Mouse (Mus musculus): Measurements from ENCODE around the gene Frmd4b. TPM values are rescaled to one million over a fixed set of nuclear protein-coding genes. Genes with fewer than 3 reads are reported as not detected.
A peak's percentile ranks its signal among the peaks of the same experiment; 100 is the strongest.

Gene Frmd4b
- polyA plus RNA-seq (2016; fragmentation: Nextera tagmentation; extraction: Ambion mirVana): 39.4 and 44.6 TPM in 2 replicates

DNA sequence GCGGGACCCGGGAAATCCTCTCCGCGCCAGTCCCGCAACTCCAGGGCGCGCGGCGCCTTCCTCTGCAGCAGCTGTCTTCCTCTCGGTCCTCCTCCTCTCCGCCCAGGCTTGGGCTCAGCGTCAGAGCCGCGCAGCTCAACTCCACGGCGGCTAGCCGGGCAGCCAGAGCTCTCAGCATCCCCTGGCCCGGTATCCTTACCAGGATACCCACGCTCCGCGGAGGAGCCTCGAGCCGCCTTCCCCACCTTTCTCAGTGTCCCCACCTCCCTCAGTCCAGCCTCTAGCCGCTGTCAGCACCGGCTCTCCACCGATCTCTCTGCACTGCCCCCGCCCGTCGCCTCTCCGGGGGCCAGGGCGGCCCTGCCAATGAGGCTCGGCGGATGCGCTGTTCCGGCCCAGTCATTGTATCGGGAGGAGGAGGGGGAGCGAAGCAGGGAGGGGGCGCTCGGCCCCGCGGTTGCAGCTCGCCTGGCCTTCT, at the start of gene Frmd4b:
TSS of gene Frmd4b (minus strand) at position 276 of the 478 bp plus-strand sequence.
- peak within 1 kb of the TSS; percentile 96 for H3K27ac ChIP-seq
- H3K9me3 ChIP-seq: no peaks in the 10 kb centered on the region
- WGBS: under 1% methylated on average over 42 of the region's 42 CpGs
- peak; percentile 94 for ATAC-seq (ENCODE audit: low FRiP score)
- H3K9ac ChIP-seq: peak within 1 kb of the TSS; percentile 82
- H3K27me3 ChIP-seq: peaks cover 3% of the 10 kb centered on the region; the same call in 1 of the 2 replicates
- H3K4me2 ChIP-seq: peak within 1 kb of the TSS; percentile 76
- H3K4me1 ChIP-seq: peaks cover 30% of the 10 kb centered on the region
- peak within 1 kb of the TSS; percentile 80 for H3K4me3 ChIP-seq (replicated peaks)
- no peaks in the 10 kb centered on the region for H3K36me3 ChIP-seq (replicated peaks)

DNA sequence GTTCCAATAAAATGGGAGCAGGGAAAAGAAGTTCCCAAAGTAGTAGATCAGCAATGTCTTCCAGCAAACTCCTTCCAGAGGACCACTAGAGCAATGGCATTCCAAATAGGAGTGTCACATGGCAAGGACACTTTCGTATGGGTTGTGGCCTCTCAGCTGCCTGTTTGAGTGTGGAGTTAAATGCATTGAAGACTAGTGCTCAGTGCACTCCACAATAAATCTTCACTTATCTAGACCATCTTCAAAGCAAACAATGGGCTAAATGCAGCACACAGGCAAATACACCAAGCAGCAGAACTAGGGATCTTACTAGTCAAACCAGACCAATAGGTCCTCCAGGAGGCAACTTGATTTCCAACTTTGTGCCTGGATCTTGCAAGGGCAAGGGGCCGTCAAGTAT, 49.1 kb upstream of the Frmd4b start:
- Histone ChIP-seq H3K9me3 (no peaks in the 10 kb centered on the region), H3K4me1 (peaks cover 16% of the 10 kb centered on the region), H3K27me3 (no peaks in the 10 kb centered on the region), H3K36me3 (replicated peaks) (no peaks in the 10 kb centered on the region), H3K9ac (no peak overlapping the region), H3K27ac (peak overlapping the region; percentile 86), H3K4me3 (replicated peaks) (no peak overlapping the region), H3K4me2 (peak overlapping the region; percentile 15; the same call in 1 of the 2 replicates)
- ATAC-seq (ENCODE audit: low FRiP score): no peak; the same call in 1 of the 2 replicates
- 9% methylated on average over 2 of the region's 2 CpGs for WGBS

DNA sequence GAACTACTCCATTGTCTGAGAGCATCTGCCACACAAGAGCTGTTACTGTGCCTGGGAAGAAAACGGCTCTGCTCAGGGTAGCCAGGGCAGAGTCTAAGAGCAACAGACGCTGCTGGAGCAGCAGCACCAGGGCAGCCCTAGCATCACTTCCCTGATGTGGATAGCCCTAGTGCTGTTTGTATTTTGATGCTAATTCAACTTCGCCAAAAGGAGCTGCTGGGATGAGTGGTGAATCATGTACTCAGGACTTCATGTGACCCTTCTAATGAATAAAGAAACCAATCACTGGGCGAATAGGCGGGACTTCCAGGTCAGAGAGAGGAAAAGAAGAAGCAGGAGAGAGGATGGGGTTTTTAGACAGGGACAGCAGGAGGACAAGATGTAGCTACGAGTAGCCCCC, 41.6 kb upstream of the Frmd4b start:
- H3K9me3 ChIP-seq: 0 out of 2 replicates have a peak, but pooled peaks cover 4% of the 10 kb centered on the region
- no peak overlapping the region for H3K27ac ChIP-seq
- H3K4me1 ChIP-seq: no peaks in the 10 kb centered on the region
- H3K4me2 ChIP-seq: no peak overlapping the region
- no peak overlapping the region for H3K4me3 ChIP-seq (replicated peaks)
- no peaks in the 10 kb centered on the region for H3K36me3 ChIP-seq (replicated peaks)
- WGBS: 83% methylated on average over 6 of the region's 6 CpGs
- H3K27me3 ChIP-seq: no peaks in the 10 kb centered on the region
- no peak overlapping the region for H3K9ac ChIP-seq
- ATAC-seq (ENCODE audit: low FRiP score): no peak

DNA sequence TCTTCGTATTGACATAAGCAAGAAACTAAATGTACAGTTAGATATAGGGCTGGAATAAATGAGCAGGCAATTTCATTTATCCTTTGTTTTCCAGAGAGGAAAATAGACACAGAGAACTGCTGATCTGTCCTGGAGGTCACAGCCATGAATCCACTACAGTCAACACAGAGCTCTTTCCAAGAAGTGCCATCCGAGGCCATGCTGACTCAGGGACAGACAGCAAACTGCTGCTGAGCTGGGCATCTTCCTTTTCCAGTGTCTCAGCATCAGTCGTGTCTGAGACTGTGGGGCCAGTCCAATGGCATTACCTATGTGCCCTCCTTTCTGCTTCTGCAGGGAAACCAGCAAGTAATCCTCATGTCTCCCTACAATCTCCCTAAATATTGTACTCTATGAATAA, 38.6 kb upstream of the Frmd4b start:
- ATAC-seq (ENCODE audit: low FRiP score): no peak
- Histone ChIP-seq H3K36me3 (replicated peaks) (no peaks in the 10 kb centered on the region), H3K4me2 (no peak overlapping the region), H3K4me3 (replicated peaks) (no peak overlapping the region), H3K9me3 (0 out of 2 replicates have a peak, but pooled peaks cover 4% of the 10 kb centered on the region), H3K9ac (no peak overlapping the region), H3K4me1 (no peaks in the 10 kb centered on the region), H3K27ac (no peak overlapping the region), H3K27me3 (no peaks in the 10 kb centered on the region)
- WGBS: 85% methylated on average over 3 of the region's 3 CpGs

DNA sequence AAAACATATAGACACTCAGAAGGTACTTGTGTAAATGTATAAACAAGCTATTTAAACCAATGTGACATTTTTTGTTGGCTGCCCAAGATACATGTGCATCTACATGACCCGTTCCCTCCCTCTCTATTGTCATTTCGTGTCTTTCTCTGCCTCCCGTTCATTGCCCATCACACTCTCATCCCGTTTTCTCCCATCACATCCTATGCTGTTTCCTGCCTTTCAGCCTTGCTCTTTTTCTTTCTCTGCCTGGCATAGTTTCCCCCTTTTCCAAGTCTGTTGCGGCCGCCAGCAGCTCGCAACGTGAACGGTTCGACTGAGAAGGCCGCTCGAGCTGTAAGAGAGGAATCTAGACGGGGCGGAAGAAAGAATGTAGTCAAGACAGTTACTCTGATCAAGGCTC, 30.2 kb upstream of the Frmd4b start:
- WGBS: 91% methylated on average over 14 of the region's 14 CpGs
- Histone ChIP-seq H3K4me3 (replicated peaks) (no peak overlapping the region), H3K27ac (no peak overlapping the region), H3K4me1 (no peaks in the 10 kb centered on the region), H3K9ac (no peak overlapping the region), H3K4me2 (no peak overlapping the region), H3K9me3 (no peaks in the 10 kb centered on the region), H3K36me3 (replicated peaks) (no peaks in the 10 kb centered on the region), H3K27me3 (no peaks in the 10 kb centered on the region)
- ATAC-seq (ENCODE audit: low FRiP score): no peak

DNA sequence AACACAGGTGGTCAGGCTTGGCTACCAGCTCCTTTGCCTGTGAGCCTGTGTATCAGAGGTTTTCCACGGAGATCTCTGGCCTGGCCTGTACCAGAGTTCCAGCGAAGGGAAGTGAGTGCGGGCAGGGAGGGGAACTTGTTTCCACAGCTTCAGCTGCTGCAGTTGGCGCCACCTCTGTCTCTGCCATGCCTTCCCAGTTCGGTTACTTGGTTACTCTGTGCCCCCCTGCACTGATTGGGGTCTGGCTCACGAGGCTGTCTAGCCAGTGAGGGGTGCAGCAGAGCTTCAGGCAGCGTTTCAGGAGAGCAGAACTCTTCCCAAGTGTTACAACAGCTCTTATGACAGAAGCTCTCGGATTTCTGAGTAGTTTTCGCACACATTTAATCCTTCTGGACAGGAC, 6.0 kb upstream of the Frmd4b start:
- Histone ChIP-seq H3K4me3 (replicated peaks) (no peak overlapping the region), H3K4me1 (no peaks in the 10 kb centered on the region), H3K36me3 (replicated peaks) (no peaks in the 10 kb centered on the region), H3K9ac (no peak overlapping the region), H3K27me3 (peaks cover 3% of the 10 kb centered on the region; the same call in 1 of the 2 replicates), H3K4me2 (no peak overlapping the region), H3K9me3 (no peaks in the 10 kb centered on the region), H3K27ac (no peak overlapping the region)
- 68% methylated on average over 9 of the region's 9 CpGs for WGBS
- no peak for ATAC-seq (ENCODE audit: low FRiP score)

DNA sequence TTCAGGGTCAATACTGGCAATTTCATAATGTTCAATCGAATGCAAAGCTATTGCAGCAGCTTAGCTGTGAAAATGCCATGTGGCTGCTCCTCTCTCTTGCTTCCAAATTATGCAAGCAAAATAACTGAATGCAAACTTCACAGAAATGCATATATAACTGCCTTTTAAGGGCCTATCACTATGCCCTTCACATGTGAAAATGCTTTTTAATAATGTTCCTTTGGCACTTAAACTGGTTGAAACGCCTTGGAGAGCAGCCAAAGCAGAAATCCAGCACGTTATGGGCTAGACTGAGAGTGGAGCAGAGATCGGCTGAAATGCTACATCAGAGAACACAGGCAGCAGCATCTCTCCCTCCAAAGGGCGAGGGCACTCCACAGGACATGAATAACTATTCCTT, 4.9 kb upstream of the Frmd4b start:
- Histone ChIP-seq H3K9me3 (no peaks in the 10 kb centered on the region), H3K4me2 (no peak overlapping the region), H3K36me3 (replicated peaks) (no peaks in the 10 kb centered on the region), H3K9ac (no peak overlapping the region), H3K4me1 (0 out of 2 replicates have a peak, but pooled peaks cover 5% of the 10 kb centered on the region), H3K27ac (no peak overlapping the region), H3K4me3 (replicated peaks) (no peak overlapping the region), H3K27me3 (peaks cover 3% of the 10 kb centered on the region; the same call in 1 of the 2 replicates)
- WGBS: 66% methylated on average over 5 of the region's 5 CpGs
- ATAC-seq (ENCODE audit: low FRiP score): no peak

DNA sequence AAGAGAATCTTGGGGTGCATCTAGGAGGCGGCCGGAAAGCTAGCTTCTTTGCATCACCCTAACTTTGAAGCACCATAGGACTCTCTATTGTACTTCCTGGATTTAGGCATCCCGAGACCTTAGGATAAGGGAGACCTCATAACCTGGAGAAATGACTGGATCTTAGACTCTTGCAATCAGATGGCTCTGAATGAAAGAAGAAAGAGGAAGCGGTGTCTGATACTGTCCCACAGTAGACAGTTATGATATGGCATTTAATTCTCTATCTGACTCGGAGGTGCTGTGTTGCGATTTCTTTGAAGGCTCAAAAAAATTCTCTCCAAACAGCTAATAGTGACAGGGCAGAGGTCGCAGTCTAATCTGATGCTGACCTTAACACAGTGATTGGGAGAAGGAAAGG, 433 bp upstream of the Frmd4b start:
- H3K27me3 ChIP-seq: peaks cover 3% of the 10 kb centered on the region; the same call in 1 of the 2 replicates
- WGBS: 27% methylated on average over 7 of the region's 7 CpGs
- H3K4me2 ChIP-seq: peak overlapping the region; percentile 76
- peaks cover 29% of the 10 kb centered on the region for H3K4me1 ChIP-seq
- H3K27ac ChIP-seq: peak overlapping the region; percentile 96; the same call in 1 of the 2 replicates
- peak overlapping the region; percentile 80 for H3K4me3 ChIP-seq (replicated peaks)
- H3K9ac ChIP-seq: peak overlapping the region; percentile 82
- H3K9me3 ChIP-seq: no peaks in the 10 kb centered on the region
- no peaks in the 10 kb centered on the region for H3K36me3 ChIP-seq (replicated peaks)
- no peak; the same call in 1 of the 2 replicates for ATAC-seq (ENCODE audit: low FRiP score)

DNA sequence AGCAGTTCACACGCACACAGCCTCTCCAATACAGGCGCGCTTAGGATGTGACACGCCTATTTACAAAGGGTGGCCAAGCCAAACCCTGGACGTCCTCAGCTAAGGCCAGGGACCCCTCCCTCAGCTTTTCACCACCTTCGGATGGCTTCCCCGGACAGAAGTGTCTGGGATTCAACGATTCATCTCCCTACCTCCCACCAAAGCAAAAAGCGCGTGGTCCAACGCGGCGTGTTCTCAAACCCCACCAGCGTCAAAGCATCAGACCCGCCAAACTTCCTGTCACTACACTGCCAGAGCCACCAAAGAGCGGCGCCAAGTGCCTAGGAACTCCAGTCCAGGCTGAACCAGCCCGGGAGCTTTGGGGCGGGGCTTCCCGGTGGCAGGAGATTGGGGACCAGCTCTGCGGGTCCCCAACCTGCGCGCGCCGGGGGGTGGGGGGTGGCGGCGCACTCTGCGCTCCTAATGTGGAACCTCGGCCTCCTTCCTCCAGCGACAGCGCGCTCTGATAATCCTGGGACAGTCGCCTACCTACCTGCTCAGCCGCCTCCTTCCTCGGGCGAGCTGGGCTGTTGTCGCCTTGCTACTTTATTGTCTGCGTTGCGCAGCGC, 579 bp downstream of the Frmd4b start:
- Histone ChIP-seq H3K4me3 (replicated peaks) (peak overlapping the region; percentile 80), H3K4me1 (peaks cover 30% of the 10 kb centered on the region), H3K27ac (peak overlapping the region; percentile 96), H3K4me2 (peak overlapping the region; percentile 76), H3K9me3 (no peaks in the 10 kb centered on the region; the same call in 1 of the 2 replicates), H3K27me3 (peaks cover 3% of the 10 kb centered on the region; the same call in 1 of the 2 replicates), H3K9ac (peak overlapping the region; percentile 82), H3K36me3 (replicated peaks) (no peaks in the 10 kb centered on the region)
- under 1% methylated on average over 40 of the region's 40 CpGs for WGBS
- peak; percentile 83 for ATAC-seq (ENCODE audit: low FRiP score)

DNA sequence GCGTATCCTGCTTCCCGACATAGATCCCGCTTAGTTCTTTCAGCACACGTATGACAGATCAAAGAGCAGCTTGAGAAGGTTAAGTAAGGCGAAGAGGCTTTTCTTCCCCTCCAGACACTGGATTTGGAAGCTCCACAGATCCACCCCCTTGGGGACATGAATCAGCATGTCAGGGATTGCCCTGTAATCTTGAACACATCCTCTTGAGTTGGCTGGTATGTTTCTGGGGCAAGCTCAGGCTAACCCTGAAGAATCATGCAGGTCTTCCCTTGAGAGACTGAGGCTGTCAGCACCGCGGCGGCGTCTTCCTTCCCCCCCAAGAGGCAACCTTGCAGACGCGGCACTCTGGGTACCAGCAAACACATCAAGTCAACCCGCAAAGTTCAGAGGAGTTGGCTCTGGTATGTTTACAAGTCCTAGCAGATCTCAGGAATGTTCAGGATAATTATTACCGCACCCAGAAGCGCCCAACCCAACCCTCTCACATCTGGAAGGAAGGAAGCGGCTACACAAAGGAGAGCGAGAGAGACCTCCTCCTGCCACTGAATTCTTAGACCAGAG, 1.4 kb downstream of the Frmd4b start:
- H3K9me3 ChIP-seq: no peaks in the 10 kb centered on the region; the same call in 1 of the 2 replicates
- H3K4me3 ChIP-seq (replicated peaks): peak overlapping the region; percentile 80
- H3K27me3 ChIP-seq: peaks cover 3% of the 10 kb centered on the region; the same call in 1 of the 2 replicates
- H3K9ac ChIP-seq: peak overlapping the region; percentile 82
- ATAC-seq (ENCODE audit: low FRiP score): no peak
- H3K4me1 ChIP-seq: peaks cover 30% of the 10 kb centered on the region
- WGBS: 4% methylated on average over 16 of the region's 16 CpGs
- no peaks in the 10 kb centered on the region for H3K36me3 ChIP-seq (replicated peaks)
- peak overlapping the region; percentile 96 for H3K27ac ChIP-seq
- peak overlapping the region; percentile 76 for H3K4me2 ChIP-seq

DNA sequence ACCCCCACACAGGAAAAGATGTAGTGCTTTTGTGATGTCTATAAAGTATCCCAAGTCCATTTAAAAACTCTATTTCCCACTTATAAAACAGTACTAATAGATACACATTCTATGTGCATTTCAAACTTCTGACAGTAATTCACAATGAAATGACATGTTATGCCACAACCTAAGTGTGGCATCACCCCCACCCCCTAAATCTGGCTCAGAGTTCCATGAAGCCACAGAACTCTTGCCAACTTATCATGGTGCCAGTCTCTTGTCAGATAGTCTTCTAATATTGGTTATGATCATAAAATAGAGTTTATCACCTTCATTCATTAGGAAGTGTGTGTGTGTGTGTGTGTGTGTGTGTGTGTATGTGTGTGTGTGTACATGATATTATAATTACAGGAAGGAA, 3.2 kb downstream of the Frmd4b start:
- Histone ChIP-seq H3K9me3 (no peaks in the 10 kb centered on the region; the same call in 1 of the 2 replicates), H3K4me2 (no peak overlapping the region), H3K4me3 (replicated peaks) (no peak overlapping the region)

DNA sequence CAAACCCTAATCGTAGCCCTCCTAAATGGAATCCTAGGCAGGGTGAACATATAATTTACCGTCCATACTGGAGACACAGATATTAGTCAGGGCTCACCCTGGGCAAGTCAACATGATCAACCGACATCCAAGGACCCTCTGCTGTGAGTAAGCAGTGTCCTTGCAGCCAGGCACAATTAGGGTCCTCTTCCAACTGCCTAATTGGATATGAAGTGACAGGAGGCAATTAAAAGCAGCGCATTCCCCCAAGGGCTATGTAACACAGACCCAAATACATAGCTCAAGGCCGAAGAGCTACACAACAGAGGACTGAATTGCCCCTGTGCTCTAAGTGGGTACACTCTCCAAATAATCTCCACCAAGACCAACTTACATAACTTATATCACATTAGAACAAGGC, 4.5 kb downstream of the Frmd4b start:
- Histone ChIP-seq H3K4me1 (peaks cover 42% of the 10 kb centered on the region), H3K4me3 (replicated peaks) (no peak overlapping the region), H3K9me3 (no peaks in the 10 kb centered on the region; the same call in 1 of the 2 replicates)

More for the DNA sequence above, 3.2 kb downstream of the Frmd4b start:
- no peak overlapping the region for H3K9ac ChIP-seq
- no peak for ATAC-seq (ENCODE audit: low FRiP score)
- peaks cover 38% of the 10 kb centered on the region for H3K4me1 ChIP-seq
- peaks cover 3% of the 10 kb centered on the region; the same call in 1 of the 2 replicates for H3K27me3 ChIP-seq
- H3K27ac ChIP-seq: no peak overlapping the region
- no peaks in the 10 kb centered on the region for H3K36me3 ChIP-seq (replicated peaks)

More for the DNA sequence above, 4.5 kb downstream of the Frmd4b start:
- ATAC-seq (ENCODE audit: low FRiP score): no peak
- Histone ChIP-seq H3K4me2 (no peak overlapping the region), H3K27ac (no peak overlapping the region), H3K9ac (no peak overlapping the region), H3K36me3 (replicated peaks) (no peaks in the 10 kb centered on the region), H3K27me3 (no peaks in the 10 kb centered on the region)
- 65% methylated on average over 5 of the region's 5 CpGs for WGBS
